Mouse (Mus musculus): Measurements from ENCODE around the gene Spg11. TPM values are rescaled to one million over a fixed set of nuclear protein-coding genes. Genes with fewer than 3 reads are reported as not detected.

The Spg11 gene
- total RNA-seq, 4 experiments from 2014 or later, result 20.0 to 25.0 (median 23.5) TPM

GRCm38 (mm10) chr2:122059365-122060115 lies 58.6 kb downstream of the Spg11 start:
- no peak for DNase-seq

GRCm38 (mm10) chr2:122043926-122044325 lies 74.3 kb downstream of the Spg11 start:
- no peak for DNase-seq

DNA sequence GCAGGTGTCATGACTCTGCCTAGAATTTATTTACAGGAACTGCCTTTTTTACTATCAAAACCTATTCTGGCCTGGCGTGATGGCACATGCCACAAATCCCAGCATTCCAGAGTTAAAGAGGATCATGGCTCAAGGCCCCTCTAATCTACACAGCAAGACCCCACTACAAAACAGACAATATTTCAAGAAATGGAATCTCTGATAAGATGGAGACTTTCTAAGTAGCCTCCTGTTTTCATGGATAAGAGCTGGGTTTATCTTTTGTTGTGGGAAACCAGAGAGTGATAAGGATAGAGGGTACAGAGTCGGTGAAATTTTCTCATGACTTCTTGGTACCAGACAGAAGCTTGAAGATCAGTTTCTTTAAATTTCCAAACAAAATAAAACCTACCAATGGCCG lies 82.1 kb downstream of the Spg11 start:
- no peak for DNase-seq

GRCm38 (mm10) chr2:122031970-122032369 lies 86.2 kb downstream of the Spg11 start:
- DNase-seq, result no peak

GRCm38 (mm10) chr2:122028756-122029700 lies 89.2 kb downstream of the Spg11 start:
- DNase-seq, result no peak

DNA sequence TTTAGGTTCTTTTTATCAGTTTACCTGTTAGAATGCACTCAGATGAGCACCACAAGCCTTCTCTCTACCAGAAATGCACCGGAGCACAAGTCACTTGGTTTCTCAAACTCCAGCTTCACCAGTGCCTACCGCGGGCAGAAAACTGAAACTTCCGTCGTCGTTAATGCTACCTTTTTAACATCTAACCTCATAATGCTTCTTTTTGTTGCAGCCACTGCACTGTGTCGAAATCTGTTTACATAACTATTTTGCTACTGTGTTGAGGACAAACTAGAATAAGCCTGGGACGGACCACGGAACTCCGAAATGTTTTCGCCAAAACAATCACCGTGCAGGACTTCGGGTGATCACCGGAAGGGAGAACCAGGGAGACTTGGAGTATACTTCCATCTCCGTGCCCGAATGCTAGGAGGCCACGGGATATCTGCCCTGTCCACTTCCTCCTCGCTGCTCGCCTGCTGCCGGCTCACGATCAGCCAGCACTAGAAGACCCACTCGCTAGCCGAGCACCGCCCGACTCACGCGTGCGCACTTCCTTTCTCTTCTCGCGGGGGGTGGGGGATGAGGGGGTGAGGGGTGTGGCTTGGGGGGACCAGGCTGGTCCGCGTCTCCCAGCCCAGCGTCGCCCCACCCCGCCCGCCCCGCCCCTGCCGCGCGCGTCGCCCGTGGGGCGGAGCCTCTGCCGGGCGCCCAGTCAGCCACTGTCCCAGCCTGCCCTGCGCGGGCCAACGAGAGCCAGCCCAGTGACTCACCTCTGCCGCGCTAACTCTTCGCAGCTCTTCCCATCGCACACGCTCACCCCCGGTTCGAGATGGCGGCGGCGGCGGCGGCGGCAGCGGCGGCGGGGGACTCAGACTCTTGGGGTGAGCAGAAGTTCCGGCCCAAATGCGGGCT lies 90.1 kb downstream of the Spg11 start, which contains the start of gene Eif3j1:
TSS of gene Eif3j1 (plus strand) at position 685 of the 894 bp plus-strand sequence.
- peak; percentile 89 for DNase-seq

DNA sequence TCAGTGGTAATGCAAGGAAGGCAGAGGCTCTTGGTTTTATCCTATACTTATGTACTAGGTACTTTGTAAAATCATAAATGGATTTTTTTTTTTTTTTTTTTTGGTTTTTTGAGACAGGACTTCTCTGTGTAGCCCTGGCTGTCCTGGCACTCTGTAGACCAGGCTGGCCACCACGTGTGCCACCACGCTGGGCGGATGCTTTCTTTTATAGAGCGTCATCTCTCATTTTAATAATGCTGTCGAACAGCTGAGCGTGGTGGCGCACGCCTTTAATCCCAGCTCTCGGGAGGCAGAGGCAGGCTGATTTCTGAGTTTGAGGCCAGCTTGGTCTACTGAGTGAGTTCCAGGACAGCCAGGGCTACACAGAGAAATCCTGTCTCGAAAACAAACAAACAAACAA lies 91.1 kb downstream of the Spg11 start:
- peak; percentile 18 for DNase-seq

DNA sequence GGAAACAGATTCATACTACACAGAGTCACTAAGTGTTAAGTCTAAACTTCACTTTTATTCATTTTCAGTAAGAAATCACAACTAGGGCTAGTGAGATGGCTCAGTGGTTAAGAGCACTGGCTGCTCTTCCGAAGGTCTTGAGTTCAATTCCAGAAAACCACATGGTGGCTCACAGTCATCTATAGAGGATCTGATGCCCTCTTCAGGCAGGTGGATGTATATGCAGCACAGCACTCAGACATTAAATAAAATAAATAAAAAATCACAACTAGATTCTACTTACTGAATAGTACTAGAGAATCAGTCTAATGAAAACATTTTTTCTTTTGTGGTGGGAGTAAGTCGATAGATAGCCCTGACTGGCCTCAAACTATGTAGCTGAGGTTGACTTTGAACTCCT lies 95.9 kb downstream of the Spg11 start:
- no peak for DNase-seq

DNA sequence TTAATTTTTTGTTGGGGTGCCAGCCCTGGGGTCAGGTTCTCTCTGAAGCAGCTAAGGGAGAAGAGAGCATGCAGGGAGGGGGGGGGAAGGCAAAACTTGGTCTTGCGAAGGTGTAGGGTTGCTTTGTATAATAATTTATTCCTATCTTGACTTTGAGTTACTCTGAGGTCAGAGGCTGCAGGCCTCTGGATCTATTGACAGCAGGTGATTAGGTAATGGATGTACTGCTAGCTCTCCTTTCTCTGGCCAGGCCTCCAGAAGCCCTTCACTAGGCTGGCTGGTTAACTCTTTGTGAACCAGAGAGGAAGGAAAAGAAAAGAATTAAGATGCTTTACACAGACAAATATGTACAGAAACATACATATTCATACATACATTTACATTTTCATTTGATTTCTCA lies 99.5 kb downstream of the Spg11 start:
- DNase-seq, result no peak

DNA sequence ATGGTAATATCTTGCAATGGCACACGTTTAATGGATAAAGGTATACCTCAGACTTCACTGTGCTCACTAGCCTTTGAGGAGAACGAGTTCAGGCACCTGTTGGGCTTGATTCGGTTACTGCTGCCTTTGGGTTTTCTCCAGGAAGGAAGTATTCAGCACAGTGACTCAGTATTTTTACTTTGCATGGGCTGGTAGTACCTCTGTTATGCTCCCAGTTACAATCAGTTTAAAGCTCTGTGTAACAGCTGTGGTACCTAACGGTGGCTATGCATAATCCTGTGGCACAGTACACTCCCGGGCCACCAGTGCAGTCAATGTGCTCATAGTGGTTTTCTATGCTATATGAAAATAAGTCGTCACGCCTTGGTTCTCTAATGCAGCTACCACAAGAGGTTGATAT lies 106.7 kb downstream of the Spg11 start:
- DNase-seq, result no peak

- DNase-seq, result no peak
Observed at GRCm38 (mm10) chr2:122008832-122009231, 109.4 kb downstream of the Spg11 start.

Small RNAs within 50 kb of the gene (microRNA-seq; reads per million reads assigned to microRNA genes)
- gene Gm47314, result 0 reads per million in 2 experiments

Other genes starting within 250 kb of the Spg11 start
- 10 to 100 TPM; 24.5 to 30.8 (median 25.8) TPM for gene Ctdspl2, start 162.4 kb downstream of the Spg11 start, total RNA-seq (2022)
- gene Mageb3, start 162.3 kb downstream of the Spg11 start, total RNA-seq (2022), result not detected
- gene Eif3j1, start 89.8 kb downstream of the Spg11 start, total RNA-seq (2022), result 10 to 100 TPM; 17.7 to 25.4 (median 18.6) TPM
- gene B2m, start 29.3 kb upstream of the Spg11 start, total RNA-seq (2022), result 100 to 1,000 TPM; 769 to 879 (median 834) TPM
- gene Trim69, start 42.3 kb upstream of the Spg11 start, total RNA-seq (2022), result not detected
- gene Patl2, start 67.8 kb upstream of the Spg11 start, total RNA-seq (2022), result under 1 TPM in 1 of 4 experiments, not detected in 3; 0.09 TPM
- gene Terb2, start 67.9 kb upstream of the Spg11 start, total RNA-seq (2022), result not detected
- 100 to 1,000 TPM in 2 of 4 experiments, 10 to 100 TPM in 2; 83.1 to 149 (median 112) TPM for gene Sord, start 116.4 kb upstream of the Spg11 start, total RNA-seq (2022)
- gene Duox2, start 180.1 kb upstream of the Spg11 start, total RNA-seq (2022), result not detected
- not detected for gene Duoxa2, start 180.5 kb upstream of the Spg11 start, total RNA-seq (2022)
- under 1 TPM; 0.20 to 0.52 (median 0.32) TPM for gene Duoxa1, start 195.3 kb upstream of the Spg11 start, total RNA-seq (2022)
- gene Duox1, start 197.3 kb upstream of the Spg11 start, total RNA-seq (2022), result under 1 TPM in 2 of 4 experiments, not detected in 2; 0.06 to 0.13 TPM